Comparison of ENCODE assay signal across 10 mouse cellular contexts in genomic region chr14:30564451-30564850, GRCm38 (mm10). TPM values are rescaled to one million over a fixed set of nuclear protein-coding genes. Genes with fewer than 3 reads are reported as not detected.
DNase-seq lines count a peak whose midpoint lies in the region; ATAC-seq and TF ChIP-seq lines count a peak whose summit lies in the region.
"Had no signal": no experiment of that assay in that cellular context is flagged by ENCODE, and none has a peak within 500 bp of the region (broad histone marks: within the 10 kb centered on the region; RNA-seq: fewer than 3 reads in every experiment).

No protein-coding gene starts in this region.

- DNase-seq in layer of hippocampus, adult 2 months (ENCODE audit: low spot score in 2 of 2): no peak
- no peak for DNase-seq in layer of hippocampus, postnatal 10 days (ENCODE audit: low spot score in 2 of 2)
- peak; percentile 39 for DNase-seq in WW6 (ENCODE audit: low read depth, low spot score)
- DNase-seq in layer of hippocampus, adult 9-11 months: peak; percentile 52
- DNase-seq in spleen, postnatal 14 days (ENCODE audit: low spot score in 2 of 2): peak; percentile 35 to 52
- DNase-seq in thymus, adult 2 months: no peak
- no peak for DNase-seq in cerebellum, adult 8-10 months

- no peak for TF ChIP-seq POLR2A in thymus, adult 2 months (IDR thresholded peaks at IDR 0.05; ENCODE audit: control insufficient read depth, extremely low read depth, insufficient read depth, low read length, poor library complexity)

- TF ChIP-seq CTCF in layer of hippocampus, adult 2 months (conservative IDR thresholded peaks at IDR 0.05): no peak
- no peak for TF ChIP-seq CTCF in thymus, adult 2 months (IDR thresholded peaks at IDR 0.05; ENCODE audit: borderline replicate concordance, control insufficient read depth, extremely low read depth, insufficient read depth, low read length, poor library complexity)

- no peak overlapping the region for H3K4me3 ChIP-seq in layer of hippocampus, adult 2 months
- no peak overlapping the region for H3K4me3 ChIP-seq in thymus, adult 2 months (ENCODE audit: control insufficient read depth, insufficient read depth, low read length)
- H3K4me3 ChIP-seq: neural tube, embryonic 13.5 days had no signal

- 79% methylated on average over 2 of the region's 2 CpGs for WGBS in thymus, adult 2 months

- H3K4me1 ChIP-seq in thymus, adult 2 months (replicated peaks; ENCODE audit: control insufficient read depth, insufficient read depth, low read length): no peaks in the 10 kb centered on the region

- no peaks in the 10 kb centered on the region for H3K27me3 ChIP-seq in thymus, adult 2 months (ENCODE audit: control insufficient read depth, insufficient read depth, low read length)
- H3K27me3 ChIP-seq: neural tube, embryonic 13.5 days had no signal

- peaks cover 45% of the 10 kb centered on the region for H3K36me3 ChIP-seq in thymus, adult 2 months (ENCODE audit: control insufficient read depth, insufficient read depth, low read length)

- ATAC-seq in granulocyte monocyte progenitor cell, adult 5-6 weeks (replicated peaks; ENCODE audit: poor library complexity, severe bottlenecking): peak; percentile 64

- peak overlapping the region; percentile 23; the same call in 1 of the 2 replicates for H3K27ac ChIP-seq in layer of hippocampus, adult 2 months
- no peak overlapping the region for H3K27ac ChIP-seq in thymus, adult 2 months (ENCODE audit: control insufficient read depth, insufficient read depth, low read length)
- H3K27ac ChIP-seq: kidney, postnatal 0 days; neural tube, embryonic 13.5 days had no signal

RNA-seq across cellular contexts. Expression of gene Tkt, which starts 16.3 kb away (rescaled TPM):
- 100 to 1,000 TPM; 162 to 164 TPM for total RNA-seq in layer of hippocampus, adult 2 months (2021)
- 100 to 1,000 TPM; 208 to 226 TPM for total RNA-seq in layer of hippocampus, postnatal 10 days (2021)
- total RNA-seq in granulocyte monocyte progenitor cell, adult 5-6 weeks (2014; fragmentation: Nextera tagmentation): 628 and 659 TPM in 2 replicates
- 773 and 843 TPM in 2 replicates for total RNA-seq in granulocyte monocyte progenitor cell, adult 5-6 weeks (2017)
- polyA plus RNA-seq in thymus, adult 2 months (2012; rRNA removed): 269 and 361 TPM in 2 replicates

Comparison
In these comparisons a context has a peak if more than half of its experiments do, and no peak if none do; other contexts are left out.
1. DNase-seq: peak in WW6 (single experiment), layer of hippocampus, adult 9-11 months (single experiment) and spleen, postnatal 14 days (2 of 2); none in layer of hippocampus, adult 2 months (0 of 2), layer of hippocampus, postnatal 10 days (0 of 2), thymus, adult 2 months (single experiment) and cerebellum, adult 8-10 months (single experiment).